Mouse (Mus musculus) kidney, adult 2 months (tissue): Measurements from ENCODE around the gene Trpm3.

Experiments
- CTCF ChIP-seq: fragments of 200-500 bp; conservative IDR thresholded peaks from 2 replicates; pipeline ENCODE4 v1.5.1; 2011; ENCODE audit warnings: low read depth, mild to moderate bottlenecking, control low read depth, low read length, moderate library complexity, mixed read lengths; ENCODE audit not compliant: insufficient read depth, insufficient read length
- POLR2A ChIP-seq: fragments of 200-500 bp; IDR thresholded peaks from one replicate; pipeline ENCODE4 v1.6.1; 2011; ENCODE audit warnings: low read depth, low read length, control low read depth

DNA sequence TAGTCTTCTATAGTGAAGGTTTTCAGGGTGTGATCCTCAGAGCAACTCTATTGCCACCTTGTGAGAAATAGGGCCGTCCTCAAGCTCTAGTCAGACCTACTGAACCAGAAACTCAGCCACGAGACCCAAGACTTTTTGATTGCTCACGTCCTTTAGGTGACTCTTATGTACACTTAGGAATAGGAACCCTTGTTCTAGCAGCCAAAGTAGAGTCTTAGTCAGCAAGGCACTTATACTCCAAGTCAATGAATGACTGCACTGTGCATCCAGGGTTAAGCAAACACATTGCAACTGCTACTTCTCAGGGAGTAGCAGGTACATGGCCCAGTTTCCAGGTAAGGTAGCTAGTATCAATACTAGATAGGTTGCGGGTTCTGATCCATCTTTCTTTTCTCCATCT, 35.0 kb upstream of the Trpm3 start:
- TF ChIP-seq POLR2A (no peak), CTCF (no peak)
